Mouse (Mus musculus): Measurements from ENCODE around the gene Rad23a.
"Not testable (repeated sequence)": the region's sequence is repeated elsewhere in the genome, so short reads cannot be mapped to it uniquely, and the experiment has no call there.

Rad23a gene

GRCm38 (mm10) chr8:84839875-84840247, 604 bp downstream of the Rad23a start:
- no peak for DNase-seq

- DNase-seq: no peak
These were observed 1.1 kb downstream of the Rad23a start for GRCm38 (mm10) chr8:84839411-84839810.

- DNase-seq: no peak
These were observed 2.0 kb downstream of the Rad23a start for GRCm38 (mm10) chr8:84838513-84838912.

- no peak for DNase-seq
These were observed 2.5 kb downstream of the Rad23a start for GRCm38 (mm10) chr8:84837912-84838470.

GRCm38 (mm10) chr8:84837149-84837911, 3.1 kb downstream of the Rad23a start:
- no peak for DNase-seq

GRCm38 (mm10) chr8:84834866-84835855, 5.3 kb downstream of the Rad23a start:
- DNase-seq: peak in 1 of 2 experiments; percentile 76

GRCm38 (mm10) chr8:84834002-84834865, 6.2 kb downstream of the Rad23a start:
- DNase-seq: no peak

GRCm38 (mm10) chr8:84832759-84833742, 7.4 kb downstream of the Rad23a start:
- no peak for DNase-seq

- DNase-seq: peak; percentile 86
These were observed 8.3 kb downstream of the Rad23a start for GRCm38 (mm10) chr8:84832034-84832717.

- DNase-seq: peak in 1 of 2 experiments; percentile 42
These were observed 9.0 kb downstream of the Rad23a start, which contains the start of gene Gadd45gip1 for GRCm38 (mm10) chr8:84831490-84831889. Gadd45gip1 (plus strand) TSS chr8:84831522.

- DNase-seq: not testable (repeated sequence)
These were observed 13.9 kb downstream of the Rad23a start for GRCm38 (mm10) chr8:84826518-84826917.

GRCm38 (mm10) chr8:84825636-84826035, 14.8 kb downstream of the Rad23a start:
- no peak for DNase-seq

GRCm38 (mm10) chr8:84823653-84824052, 16.8 kb downstream of the Rad23a start:
- peak; percentile 70 to 73 for DNase-seq

- no peak for DNase-seq
These were observed 17.7 kb downstream of the Rad23a start, which contains the start of gene Dand5 for GRCm38 (mm10) chr8:84822723-84823122. Dand5 (minus strand) TSS chr8:84822823.

GRCm38 (mm10) chr8:84816117-84816516, 24.3 kb downstream of the Rad23a start:
- DNase-seq: no peak

GRCm38 (mm10) chr8:84815547-84815946, 24.9 kb downstream of the Rad23a start:
- peak; percentile 93 to 97 for DNase-seq

GRCm38 (mm10) chr8:84814555-84815441, 25.7 kb downstream of the Rad23a start:
- no peak for DNase-seq

GRCm38 (mm10) chr8:84814240-84814554, 26.3 kb downstream of the Rad23a start:
- no peak for DNase-seq

- DNase-seq: no peak
These were observed 26.6 kb downstream of the Rad23a start for GRCm38 (mm10) chr8:84813830-84814229.

Measured in lung, postnatal 4 days (tissue).